Mouse (Mus musculus): Measurements from ENCODE around the gene Krtap19-2. TPM values are rescaled to one million over a fixed set of nuclear protein-coding genes. Genes with fewer than 3 reads are reported as not detected.

Gene Krtap19-2
- polyA plus RNA-seq, 1 experiment: not detected

GRCm38 (mm10) chr16:88847363-88847762 is 26.7 kb downstream of the Krtap19-2 start:
- no peaks in the 10 kb centered on the region for H3K36me3 ChIP-seq (ENCODE audit: control insufficient read depth, insufficient read depth)
- no peaks in the 10 kb centered on the region for H3K79me2 ChIP-seq (ENCODE audit: control insufficient read depth, insufficient read depth)
- no peak overlapping the region for H3K4me3 ChIP-seq
- TF ChIP-seq POLR2AphosphoS2 (IDR thresholded peaks at IDR 0.05; ENCODE audit: insufficient read length, low read depth) (no peak), MYOG (IDR thresholded peaks at IDR 0.05; ENCODE audit: control insufficient read depth in 1 of 3, insufficient read depth in 1 of 3, insufficient read length in 2 of 3, low read depth in 2 of 3) (no peak), POLR2A (IDR thresholded peaks at IDR 0.05; ENCODE audit: insufficient read length, low read depth) (no peak), E2F4 (IDR thresholded peaks at IDR 0.05; ENCODE audit: insufficient read depth) (no peak), REST (IDR thresholded peaks at IDR 0.05; ENCODE audit: insufficient read depth, insufficient read length) (no peak), CEBPB (IDR thresholded peaks at IDR 0.05; ENCODE audit: insufficient read depth, poor library complexity, severe bottlenecking) (no peak), MAX (IDR thresholded peaks at IDR 0.05; ENCODE audit: low read depth) (no peak), USF1 (IDR thresholded peaks at IDR 0.05; ENCODE audit: low read depth) (no peak), MYOD1 (IDR thresholded peaks at IDR 0.05; ENCODE audit: control insufficient read depth in 1 of 3, insufficient read length in 2 of 3, low read depth in 2 of 3) (no peak), TCF12 (IDR thresholded peaks at IDR 0.05; ENCODE audit: insufficient read depth, poor library complexity, severe bottlenecking) (no peak), TCF3 (IDR thresholded peaks at IDR 0.05; ENCODE audit: insufficient read length, low read depth) (no peak), SRF (IDR thresholded peaks at IDR 0.05; ENCODE audit: control insufficient read depth, insufficient read length, low read depth) (no peak)
- no peak overlapping the region for H3K4me2 ChIP-seq (ENCODE audit: low read depth)
- no peak overlapping the region for H3ac ChIP-seq (ENCODE audit: control insufficient read depth, insufficient read length)
- H3K27me3 ChIP-seq (ENCODE audit: control insufficient read depth, insufficient read depth, insufficient read length): no peaks in the 10 kb centered on the region

DNA sequence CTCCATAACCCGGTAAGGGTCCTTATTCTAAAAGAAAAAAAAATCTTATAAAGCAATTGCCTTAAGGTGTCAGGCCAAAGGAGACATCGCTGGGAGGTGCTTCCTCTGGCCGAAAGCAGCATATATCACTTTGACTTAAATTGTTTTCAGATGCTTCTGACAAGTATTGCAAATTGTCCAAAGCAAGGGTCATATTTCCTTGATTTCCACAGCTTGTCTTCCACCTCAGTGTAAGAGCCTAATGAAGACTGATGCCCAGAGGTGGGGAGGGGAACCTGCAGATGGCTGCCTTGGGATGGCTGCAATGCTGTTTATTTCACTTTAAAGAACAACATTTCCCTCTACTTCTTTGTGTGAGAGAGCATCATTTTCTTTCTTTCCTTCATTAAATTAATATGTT is 47.1 kb downstream of the Krtap19-2 start:
- H3ac ChIP-seq (ENCODE audit: control insufficient read depth, insufficient read length): no peak overlapping the region
- no peak overlapping the region for H3K4me3 ChIP-seq
- H3K36me3 ChIP-seq (ENCODE audit: control insufficient read depth, insufficient read depth): no peaks in the 10 kb centered on the region
- H3K79me2 ChIP-seq (ENCODE audit: control insufficient read depth, insufficient read depth): no peaks in the 10 kb centered on the region
- no peak for TF ChIP-seq CEBPB (IDR thresholded peaks at IDR 0.05; ENCODE audit: insufficient read depth, poor library complexity, severe bottlenecking)
- TF ChIP-seq MYOD1 (IDR thresholded peaks at IDR 0.05; ENCODE audit: control insufficient read depth in 1 of 3, insufficient read length in 2 of 3, low read depth in 2 of 3): no peak
- TF ChIP-seq SRF (IDR thresholded peaks at IDR 0.05; ENCODE audit: control insufficient read depth, insufficient read length, low read depth): no peak
- TF ChIP-seq POLR2A (IDR thresholded peaks at IDR 0.05; ENCODE audit: insufficient read length, low read depth): no peak
- TF ChIP-seq USF1 (IDR thresholded peaks at IDR 0.05; ENCODE audit: low read depth): no peak
- TF ChIP-seq POLR2AphosphoS2 (IDR thresholded peaks at IDR 0.05; ENCODE audit: insufficient read length, low read depth): no peak
- no peak for TF ChIP-seq MYOG (IDR thresholded peaks at IDR 0.05; ENCODE audit: control insufficient read depth in 1 of 3, insufficient read depth in 1 of 3, insufficient read length in 2 of 3, low read depth in 2 of 3)
- no peak for TF ChIP-seq TCF3 (IDR thresholded peaks at IDR 0.05; ENCODE audit: insufficient read length, low read depth)
- no peak for TF ChIP-seq MAX (IDR thresholded peaks at IDR 0.05; ENCODE audit: low read depth)
- TF ChIP-seq REST (IDR thresholded peaks at IDR 0.05; ENCODE audit: insufficient read depth, insufficient read length): no peak
- no peak for TF ChIP-seq E2F4 (IDR thresholded peaks at IDR 0.05; ENCODE audit: insufficient read depth)
- no peak for TF ChIP-seq TCF12 (IDR thresholded peaks at IDR 0.05; ENCODE audit: insufficient read depth, poor library complexity, severe bottlenecking)
- no peak overlapping the region for H3K4me2 ChIP-seq (ENCODE audit: low read depth)
- H3K27me3 ChIP-seq (ENCODE audit: control insufficient read depth, insufficient read depth, insufficient read length): no peaks in the 10 kb centered on the region

- H3ac ChIP-seq (ENCODE audit: control insufficient read depth, insufficient read length): no peak within 1 kb of the TSS
- no peak within 1 kb of the TSS for H3K4me2 ChIP-seq (ENCODE audit: low read depth)
- H3K36me3 ChIP-seq (ENCODE audit: control insufficient read depth, insufficient read depth): no peaks in the 10 kb centered on the region
- no peak within 1 kb of the TSS for H3K4me3 ChIP-seq
- TF ChIP-seq CEBPB (IDR thresholded peaks at IDR 0.05; ENCODE audit: insufficient read depth, poor library complexity, severe bottlenecking) (no peak), USF1 (IDR thresholded peaks at IDR 0.05; ENCODE audit: low read depth) (no peak), E2F4 (IDR thresholded peaks at IDR 0.05; ENCODE audit: insufficient read depth) (no peak), REST (IDR thresholded peaks at IDR 0.05; ENCODE audit: insufficient read depth, insufficient read length) (no peak), MYOG (IDR thresholded peaks at IDR 0.05; ENCODE audit: control insufficient read depth in 1 of 3, insufficient read depth in 1 of 3, insufficient read length in 2 of 3, low read depth in 2 of 3) (no peak)
- no peaks in the 10 kb centered on the region for H3K79me2 ChIP-seq (ENCODE audit: control insufficient read depth, insufficient read depth)
- no peaks in the 10 kb centered on the region for H3K27me3 ChIP-seq (ENCODE audit: control insufficient read depth, insufficient read depth, insufficient read length)
Measured at GRCm38 (mm10) chr16:88826095-88826652, 47.9 kb downstream of the Krtap19-2 start, which contains the start of gene Krtap14. Gene Krtap14 (minus strand): TSS chr16:88826145.

- Histone ChIP-seq H3K4me3 (no peak overlapping the region), H3K27me3 (ENCODE audit: control insufficient read depth, insufficient read depth, insufficient read length) (no peaks in the 10 kb centered on the region), H3K36me3 (ENCODE audit: control insufficient read depth, insufficient read depth) (no peaks in the 10 kb centered on the region), H3ac (ENCODE audit: control insufficient read depth, insufficient read length) (no peak overlapping the region), H3K4me2 (ENCODE audit: low read depth) (no peak overlapping the region), H3K79me2 (ENCODE audit: control insufficient read depth, insufficient read depth) (no peaks in the 10 kb centered on the region)
- TF ChIP-seq MAX (IDR thresholded peaks at IDR 0.05; ENCODE audit: low read depth) (no peak), USF1 (IDR thresholded peaks at IDR 0.05; ENCODE audit: low read depth) (no peak), TCF3 (IDR thresholded peaks at IDR 0.05; ENCODE audit: insufficient read length, low read depth) (no peak), POLR2A (IDR thresholded peaks at IDR 0.05; ENCODE audit: insufficient read length, low read depth) (no peak), POLR2AphosphoS2 (IDR thresholded peaks at IDR 0.05; ENCODE audit: insufficient read length, low read depth) (no peak), SRF (IDR thresholded peaks at IDR 0.05; ENCODE audit: control insufficient read depth, insufficient read length, low read depth) (no peak), MYOD1 (IDR thresholded peaks at IDR 0.05; ENCODE audit: control insufficient read depth in 1 of 3, insufficient read length in 2 of 3, low read depth in 2 of 3) (no peak), TCF12 (IDR thresholded peaks at IDR 0.05; ENCODE audit: insufficient read depth, poor library complexity, severe bottlenecking) (no peak), E2F4 (IDR thresholded peaks at IDR 0.05; ENCODE audit: insufficient read depth) (no peak), MYOG (IDR thresholded peaks at IDR 0.05; ENCODE audit: control insufficient read depth in 1 of 3, insufficient read depth in 1 of 3, insufficient read length in 2 of 3, low read depth in 2 of 3) (no peak)
Measured at GRCm38 (mm10) chr16:88823736-88824135, 50.3 kb downstream of the Krtap19-2 start.

Other genes starting within 250 kb of the Krtap19-2 start
- gene 2310079G19Rik, start 246.6 kb downstream of the Krtap19-2 start, polyA plus RNA-seq (2012; fragmentation: generic; extraction: Trizol): not detected
- gene Krtap26-1, start 226.5 kb downstream of the Krtap19-2 start, polyA plus RNA-seq (2012; fragmentation: generic; extraction: Trizol): not detected
- not detected for gene Krtap27-1, start 202.6 kb downstream of the Krtap19-2 start, polyA plus RNA-seq (2012; fragmentation: generic; extraction: Trizol)
- gene 2310061N02Rik, start 166.3 kb downstream of the Krtap19-2 start, polyA plus RNA-seq (2012; fragmentation: generic; extraction: Trizol): not detected
- not detected for gene Krtap13-1, start 145.4 kb downstream of the Krtap19-2 start, polyA plus RNA-seq (2012; fragmentation: generic; extraction: Trizol)
- not detected for gene Krtap13, start 122.6 kb downstream of the Krtap19-2 start, polyA plus RNA-seq (2012; fragmentation: generic; extraction: Trizol)
- gene 2310034C09Rik, start 115.4 kb downstream of the Krtap19-2 start, polyA plus RNA-seq (2012; fragmentation: generic; extraction: Trizol): not detected
- gene 2310057N15Rik, start 100.1 kb downstream of the Krtap19-2 start, polyA plus RNA-seq (2012; fragmentation: generic; extraction: Trizol): not detected
- not detected for gene Gm5965, start 96.4 kb downstream of the Krtap19-2 start, polyA plus RNA-seq (2012; fragmentation: generic; extraction: Trizol)
- gene Gm20741, start 62.0 kb downstream of the Krtap19-2 start, polyA plus RNA-seq (2012; fragmentation: generic; extraction: Trizol): not detected
- gene Krtap15, start 54.1 kb downstream of the Krtap19-2 start, polyA plus RNA-seq (2012; fragmentation: generic; extraction: Trizol): not detected
- gene Krtap14, start 48.1 kb downstream of the Krtap19-2 start, polyA plus RNA-seq (2012; fragmentation: generic; extraction: Trizol): not detected
- gene Krtap19-1, start 4.9 kb downstream of the Krtap19-2 start, polyA plus RNA-seq (2012; fragmentation: generic; extraction: Trizol): not detected
- not detected for gene Krtap19-3, start 3.8 kb upstream of the Krtap19-2 start, polyA plus RNA-seq (2012; fragmentation: generic; extraction: Trizol)
- gene Krtap19-4, start 10.8 kb upstream of the Krtap19-2 start, polyA plus RNA-seq (2012; fragmentation: generic; extraction: Trizol): not detected
- gene Krtap19-5, start 22.2 kb upstream of the Krtap19-2 start, polyA plus RNA-seq (2012; fragmentation: generic; extraction: Trizol): not detected
- gene Krtap19-9b, start 58.0 kb upstream of the Krtap19-2 start, polyA plus RNA-seq (2012; fragmentation: generic; extraction: Trizol): not detected
- not detected for gene Krtap16-3, start 88.6 kb upstream of the Krtap19-2 start, polyA plus RNA-seq (2012; fragmentation: generic; extraction: Trizol)
- not detected for gene Krtap22-2, start 136.5 kb upstream of the Krtap19-2 start, polyA plus RNA-seq (2012; fragmentation: generic; extraction: Trizol)
- gene Gm10229, start 141.0 kb upstream of the Krtap19-2 start, polyA plus RNA-seq (2012; fragmentation: generic; extraction: Trizol): not detected
- not detected for gene Krtap6-1, start 157.4 kb upstream of the Krtap19-2 start, polyA plus RNA-seq (2012; fragmentation: generic; extraction: Trizol)
- not detected for gene Gm10228, start 167.2 kb upstream of the Krtap19-2 start, polyA plus RNA-seq (2012; fragmentation: generic; extraction: Trizol)
- gene Krtap6-5, start 173.6 kb upstream of the Krtap19-2 start, polyA plus RNA-seq (2012; fragmentation: generic; extraction: Trizol): not detected
- gene 1110025L11Rik, start 189.7 kb upstream of the Krtap19-2 start, polyA plus RNA-seq (2012; fragmentation: generic; extraction: Trizol): not detected
- not detected for gene Krtap6-3, start 209.7 kb upstream of the Krtap19-2 start, polyA plus RNA-seq (2012; fragmentation: generic; extraction: Trizol)